Mouse (Mus musculus) frontal cortex, postnatal 36 days (tissue): ENCODE measurements at regions not wholly inside any gene's neighbourhood (a gene's known extent, or its start where the extent isn't known, plus 50 kb on each side); places are given as distances from the start of the nearest gene placed in this dataset.
A peak's percentile ranks its signal among the peaks of the same experiment; 100 is the strongest.

Experiments
- DNase-seq, 2 experiments: peaks; one replicate each; pipeline ENCODE4 v3.0.0; 2022; ENCODE audit warnings: low spot score in 2 of 2

DNA sequence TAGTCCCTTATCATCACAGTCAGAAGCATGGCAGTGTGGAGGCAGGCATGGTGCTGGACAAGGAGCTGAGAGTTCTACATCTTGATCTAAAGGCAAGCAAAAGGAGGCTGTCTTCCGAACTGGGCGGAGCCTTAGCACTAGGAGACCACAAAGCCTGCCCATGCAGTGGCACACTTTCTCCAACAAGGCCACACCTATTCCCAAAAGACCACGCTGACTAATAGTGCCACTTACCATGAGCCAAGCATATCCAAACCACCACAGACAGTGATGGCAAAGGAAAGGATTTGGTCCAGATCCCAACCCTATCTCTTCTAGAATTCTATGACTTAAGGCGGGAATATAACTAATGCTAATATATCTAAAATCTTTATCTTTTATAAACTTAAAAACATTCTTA, 169.4 kb upstream of the Prok2 start:
- DNase-seq, result no peak

DNA sequence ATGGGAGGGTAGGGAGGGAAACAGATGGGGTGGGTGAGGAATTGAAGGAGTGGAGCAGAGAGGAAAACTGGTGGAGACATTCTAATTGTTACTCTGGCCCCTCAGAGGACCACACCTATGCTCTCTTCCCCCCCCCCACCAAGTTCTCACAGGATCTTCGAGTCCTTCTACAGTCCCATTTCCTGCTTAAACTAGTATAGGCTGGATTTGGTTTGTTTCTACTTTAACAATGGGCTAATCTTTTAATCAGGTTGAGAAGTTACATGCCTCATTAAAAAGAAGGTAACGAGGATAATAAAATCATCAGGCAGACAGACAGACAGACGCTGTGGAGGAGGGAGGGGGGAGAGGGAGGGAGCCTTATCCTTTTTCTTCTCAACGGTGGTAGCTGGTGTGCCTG, 167.7 kb upstream of the Prok2 start:
- no peak for DNase-seq

GRCm38 (mm10) chr6:99892204-99892603, 166.0 kb upstream of the Prok2 start:
- no peak for DNase-seq

DNA sequence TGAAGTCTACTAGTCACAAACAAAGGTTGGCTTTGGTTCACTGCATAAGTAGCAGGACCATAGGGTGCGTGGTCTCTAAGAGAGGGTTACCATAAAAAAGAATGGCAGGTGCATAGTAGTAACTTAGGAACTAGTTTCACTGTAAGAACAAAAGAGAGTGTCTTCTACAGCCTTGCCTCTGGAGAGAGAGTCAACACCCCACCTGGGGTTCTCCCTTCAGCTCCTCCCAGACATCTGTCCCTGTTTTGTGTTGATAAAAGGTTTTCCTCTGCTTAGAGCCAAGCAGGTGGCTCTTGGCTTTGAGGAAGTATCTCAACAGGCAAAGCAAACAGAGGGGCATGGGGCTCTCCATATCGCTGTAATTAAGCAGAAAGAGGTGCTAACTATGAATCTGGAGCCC, 165.6 kb upstream of the Prok2 start:
- DNase-seq, result no peak

GRCm38 (mm10) chr6:99890805-99891204, 164.6 kb upstream of the Prok2 start:
- no peak for DNase-seq

- DNase-seq, result no peak
Measured at GRCm38 (mm10) chr6:99889055-99889454, 162.9 kb upstream of the Prok2 start.

- DNase-seq, result no peak
Measured at GRCm38 (mm10) chr6:99887904-99888303, 161.7 kb upstream of the Prok2 start.

GRCm38 (mm10) chr6:99884755-99885154, 158.6 kb upstream of the Prok2 start:
- DNase-seq, result no peak

DNA sequence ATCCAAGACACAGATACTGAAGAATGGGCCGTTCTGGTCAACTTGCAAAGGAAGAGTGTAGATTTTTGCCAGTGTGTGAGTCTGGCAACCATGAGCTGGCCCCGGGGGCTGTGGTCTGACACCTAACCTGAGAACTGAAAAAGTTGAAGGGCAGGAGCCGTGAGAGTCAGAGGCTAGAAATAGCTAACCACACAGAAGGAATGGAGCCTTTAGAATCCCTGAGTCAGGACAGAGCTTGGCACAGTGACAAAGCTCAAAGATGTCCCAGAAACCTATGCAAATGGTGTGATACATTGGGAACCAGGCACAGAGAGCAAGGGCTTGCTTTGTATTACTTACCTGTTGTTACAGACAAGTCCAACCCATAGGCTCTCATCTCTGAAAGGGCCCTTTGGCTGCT, 157.9 kb upstream of the Prok2 start:
- DNase-seq, result no peak

GRCm38 (mm10) chr6:99881606-99882005, 155.4 kb upstream of the Prok2 start:
- DNase-seq, result no peak

- DNase-seq, result no peak
Measured at GRCm38 (mm10) chr6:99874852-99875251, 148.7 kb upstream of the Prok2 start.

- DNase-seq, result no peak
Measured at GRCm38 (mm10) chr6:99874029-99874428, 147.8 kb upstream of the Prok2 start.

DNA sequence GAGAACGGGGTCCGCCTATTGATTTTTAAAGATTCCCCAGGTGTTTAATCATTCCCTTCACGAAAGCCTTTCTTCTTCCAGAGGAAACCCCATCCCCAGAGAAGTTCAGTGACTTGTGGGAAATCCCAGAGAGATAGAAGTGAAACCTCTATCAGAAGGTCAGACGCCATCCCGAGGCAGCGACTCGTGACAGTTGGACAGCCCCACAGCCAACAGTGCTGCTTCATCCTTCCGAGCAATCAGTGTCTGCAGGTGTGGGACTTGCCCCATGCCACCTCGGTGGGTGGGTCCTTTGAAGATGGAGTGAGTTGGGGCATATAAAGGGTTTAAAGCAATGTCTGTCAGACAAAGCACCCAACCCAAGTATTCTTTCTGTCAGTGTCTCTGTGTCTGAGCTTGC, 139.9 kb upstream of the Prok2 start:
- no peak for DNase-seq

GRCm38 (mm10) chr6:99864949-99865348, 138.8 kb upstream of the Prok2 start:
- DNase-seq, result peak; percentile 11 to 43

DNA sequence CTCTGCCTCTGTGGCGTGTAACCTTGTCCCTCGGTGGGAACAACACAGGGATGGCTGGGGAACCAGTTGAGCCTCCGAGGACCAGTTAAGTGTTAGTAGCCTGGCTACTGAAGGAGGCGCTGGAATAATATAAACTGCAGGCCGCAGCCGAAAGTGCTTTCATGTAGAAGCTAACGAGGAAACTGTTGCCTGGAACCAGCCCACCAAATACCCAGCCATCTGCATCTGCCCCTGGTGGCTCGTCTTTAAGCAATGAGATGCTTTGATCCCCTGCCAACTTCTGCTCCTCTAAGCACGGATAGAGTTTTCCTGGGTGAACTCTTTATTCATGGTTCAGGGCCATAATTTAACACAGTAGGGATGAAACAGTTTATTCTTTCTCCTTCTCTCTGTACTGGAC, 137.2 kb upstream of the Prok2 start:
- no peak for DNase-seq

GRCm38 (mm10) chr6:99857411-99857810, 131.2 kb upstream of the Prok2 start:
- DNase-seq, result no peak

GRCm38 (mm10) chr6:99853716-99854115, 127.5 kb upstream of the Prok2 start:
- DNase-seq, result no peak

DNA sequence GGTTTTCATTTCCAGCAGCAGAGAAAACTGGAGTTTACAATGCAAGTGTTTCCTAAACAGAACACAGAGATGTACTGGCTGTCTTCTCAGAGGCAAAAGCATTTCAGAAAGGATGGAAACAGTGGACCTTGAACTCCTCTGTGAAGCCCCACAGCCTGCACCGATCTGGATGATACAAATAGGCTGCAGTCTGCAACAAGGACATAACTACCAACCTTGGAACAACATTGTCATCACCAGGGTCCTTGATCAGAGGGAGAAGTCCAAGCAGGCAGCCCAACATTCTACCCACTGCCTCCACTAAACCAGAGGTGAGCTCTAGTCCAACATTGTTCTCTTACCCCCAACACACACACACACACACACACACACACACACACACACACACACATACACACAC, 124.5 kb upstream of the Prok2 start:
- no peak for DNase-seq

GRCm38 (mm10) chr6:99845508-99845846, 119.3 kb upstream of the Prok2 start:
- DNase-seq, result no peak

GRCm38 (mm10) chr6:99844775-99845507, 118.7 kb upstream of the Prok2 start:
- DNase-seq, result no peak

DNA sequence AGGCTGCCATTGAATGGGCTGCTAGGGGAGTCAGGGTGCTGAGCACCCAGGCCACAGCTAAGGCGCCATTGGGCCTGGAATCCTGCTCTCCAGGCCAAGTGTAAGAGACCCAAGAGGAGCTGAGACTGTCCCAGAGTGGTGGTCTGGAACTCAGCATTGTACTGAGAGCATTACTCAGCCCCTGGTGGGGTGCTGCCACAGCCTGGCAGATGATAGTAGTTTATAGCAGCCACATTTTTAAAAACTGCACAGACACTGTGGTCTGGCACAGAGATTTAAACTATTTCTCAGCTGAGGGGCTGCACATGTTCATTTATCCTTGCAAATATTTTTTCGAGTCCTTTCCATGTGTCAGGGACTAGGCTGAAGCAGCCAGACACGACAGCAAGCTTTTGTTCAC, 117.3 kb upstream of the Prok2 start:
- DNase-seq, result no peak

- no peak for DNase-seq
Measured at GRCm38 (mm10) chr6:99842723-99843122, 116.5 kb upstream of the Prok2 start.

GRCm38 (mm10) chr6:99840823-99841222, 114.6 kb upstream of the Prok2 start:
- DNase-seq, result no peak

DNA sequence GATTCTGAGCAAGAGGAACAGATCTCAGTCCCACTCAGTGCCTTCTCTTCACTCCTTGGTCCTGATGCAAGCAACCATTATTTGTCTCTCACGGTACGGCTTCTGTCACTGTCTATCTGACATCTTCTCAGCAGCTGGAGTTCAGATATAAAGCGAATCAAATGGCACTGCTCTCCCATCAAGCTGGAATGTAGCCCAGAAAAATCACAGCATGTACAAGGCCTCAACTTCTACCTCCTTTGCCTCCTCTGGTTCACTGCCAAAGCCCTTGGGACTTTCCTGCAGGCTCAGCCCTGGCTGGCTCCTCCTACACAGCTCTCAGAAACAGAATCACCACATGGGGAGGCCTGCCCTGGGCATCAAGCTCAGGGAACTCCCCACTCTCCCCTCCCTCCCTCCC, 107.1 kb upstream of the Prok2 start:
- peak; percentile 12 to 19 for DNase-seq
